Mouse (Mus musculus) neural tube, embryonic 12.5 days (tissue): Measurements from ENCODE around the gene Vgf. TPM values are rescaled to one million over a fixed set of nuclear protein-coding genes. Genes with fewer than 3 reads are reported as not detected.

Experiments used
- ATAC-seq: fragments of 200-750 bp; cut with Nextera tagmentation; 2 replicates; pipeline ENCODE4 v1.8.0; 2017; ENCODE audit warnings: low read depth, mild to moderate bottlenecking, moderate TSS enrichment, moderate library complexity; ENCODE audit not compliant: low FRiP score
- H3K27ac ChIP-seq: fragments of 300-500 bp; sonication (generic); 2 replicates; pipeline ENCODE4 v1.5.1; 2016
- H3K27me3 ChIP-seq: fragments of 300-500 bp; sonication (generic); replicated peaks from 2 replicates; pipeline ENCODE4 v1.6.1; 2016; ENCODE audit warnings: mild to moderate bottlenecking
- H3K36me3 ChIP-seq: fragments of 300-500 bp; sonication (generic); 2 replicates; pipeline ENCODE4 v1.6.1; 2016; ENCODE audit warnings: mild to moderate bottlenecking
- H3K4me1 ChIP-seq: fragments of 300-500 bp; sonication (generic); 2 replicates; pipeline ENCODE4 v1.6.1; 2016
- H3K4me2 ChIP-seq: fragments of 300-500 bp; sonication (generic); replicated peaks from 2 replicates; pipeline ENCODE4 v1.6.1; 2016; ENCODE audit warnings: mild to moderate bottlenecking
- H3K4me3 ChIP-seq: fragments of 300-500 bp; sonication (generic); 2 replicates; pipeline ENCODE4 v1.5.1; 2016
- H3K9ac ChIP-seq: fragments of 300-500 bp; sonication (generic); 2 replicates; pipeline ENCODE4 v1.6.1; 2016; ENCODE audit warnings: mild to moderate bottlenecking
- H3K9me3 ChIP-seq: fragments of 300-500 bp; sonication (generic); 2 replicates; pipeline ENCODE4 v1.6.1; 2016; ENCODE audit warnings: mild to moderate bottlenecking
- WGBS: fragments of 180-500 bp; shearing (Covaris S2); methylation state at CpG from one replicate; pipeline ENCODE4 v1.1.7; 2016; 5-methylcytosine and 5-hydroxymethylcytosine counted together
- polyA plus RNA-seq: library from polyadenylated mRNA; unstranded; fragments of >200 nt; fragmentation: Nextera tagmentation; extraction: Ambion mirVana; gene quantifications from 2 replicates; pipeline ENCODE4 v1.2.1, GENCODE M21; 2016

Vgf gene
- polyA plus RNA-seq, 1 experiment from 2014 or later: 4.5 TPM

DNA sequence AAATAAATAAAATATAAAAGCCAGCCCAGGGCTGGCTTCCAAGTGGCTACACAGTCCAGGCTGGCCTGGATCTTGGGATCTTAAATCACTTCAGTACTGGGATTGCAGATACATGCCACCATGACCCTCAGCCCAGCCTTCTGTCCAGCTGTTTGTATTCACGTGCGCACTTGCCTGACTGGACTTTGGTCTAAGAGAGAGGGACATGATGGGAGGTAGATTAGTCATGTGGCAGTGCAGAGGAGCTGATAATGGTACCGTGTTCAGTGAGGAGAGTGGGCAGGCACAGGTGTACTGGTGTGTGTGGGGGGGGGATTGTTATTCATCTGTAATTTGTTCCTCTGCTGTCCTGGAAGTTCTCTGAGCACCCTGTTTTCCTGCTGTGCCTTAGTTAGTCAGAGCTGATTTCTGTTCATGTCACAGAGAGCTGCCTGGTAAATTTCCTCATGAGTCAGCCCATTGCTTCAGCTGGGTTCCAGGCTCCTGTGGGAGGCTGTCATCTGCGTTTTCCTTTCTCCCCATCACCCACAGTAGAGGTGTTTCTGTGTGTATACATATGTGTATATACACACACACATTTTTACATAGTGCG lies 25.8 kb downstream of the Vgf start:
- ATAC-seq: no peak
- no peaks in the 10 kb centered on the region for H3K36me3 ChIP-seq
- 85% methylated on average over 5 of the region's 5 CpGs for WGBS
- H3K27ac ChIP-seq: no peak overlapping the region
- no peak overlapping the region for H3K9ac ChIP-seq
- H3K4me1 ChIP-seq: no peaks in the 10 kb centered on the region
- no peaks in the 10 kb centered on the region for H3K27me3 ChIP-seq
- H3K4me3 ChIP-seq: no peak overlapping the region
- no peaks in the 10 kb centered on the region for H3K9me3 ChIP-seq
- no peak overlapping the region for H3K4me2 ChIP-seq

DNA sequence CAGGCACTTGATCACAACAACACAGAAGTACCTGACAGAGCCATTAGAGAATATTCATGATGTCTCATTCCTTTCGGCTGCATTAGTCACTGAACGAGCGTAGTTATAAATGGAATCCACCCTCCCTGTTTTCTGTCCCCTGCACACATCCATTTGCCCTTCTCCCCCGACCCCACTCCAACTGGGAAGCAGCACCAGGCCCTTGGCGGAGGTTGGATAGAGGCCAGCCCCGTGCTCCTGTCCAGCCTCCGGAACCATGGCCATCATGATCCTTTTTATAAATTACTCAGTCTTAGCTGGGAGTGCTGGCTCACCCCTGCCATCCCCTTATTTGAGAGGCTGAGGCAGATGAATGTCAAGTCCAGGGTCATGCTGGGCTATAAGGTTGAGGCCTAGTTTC lies 28.1 kb downstream of the Vgf start:
- H3K9me3 ChIP-seq: no peaks in the 10 kb centered on the region
- 89% methylated on average over 7 of the region's 7 CpGs for WGBS
- no peaks in the 10 kb centered on the region for H3K27me3 ChIP-seq
- no peaks in the 10 kb centered on the region for H3K36me3 ChIP-seq
- no peak for ATAC-seq
- H3K27ac ChIP-seq: no peak overlapping the region
- no peak overlapping the region for H3K4me2 ChIP-seq
- H3K4me3 ChIP-seq: no peak overlapping the region
- H3K9ac ChIP-seq: no peak overlapping the region
- H3K4me1 ChIP-seq: no peaks in the 10 kb centered on the region

DNA sequence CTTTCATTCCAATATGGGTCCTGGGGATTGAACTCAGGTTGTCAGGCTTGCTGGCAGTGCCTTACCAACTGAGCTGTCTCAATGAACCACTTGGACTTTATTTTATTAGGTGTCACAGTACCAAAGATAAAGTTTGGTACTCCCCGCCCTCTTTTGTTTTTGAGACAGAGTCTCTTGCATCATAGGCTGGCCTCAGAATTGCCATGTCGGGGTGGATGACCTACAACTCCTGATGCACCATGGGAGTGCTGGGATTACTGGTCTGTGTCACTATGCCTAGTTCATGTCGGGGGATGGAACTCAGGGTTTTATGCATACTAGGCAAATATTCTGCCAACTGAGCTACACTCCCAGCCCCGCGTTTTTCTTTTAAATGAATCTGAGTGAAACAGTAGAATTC lies 28.7 kb downstream of the Vgf start:
- no peak for ATAC-seq
- H3K36me3 ChIP-seq: no peaks in the 10 kb centered on the region
- H3K9ac ChIP-seq: no peak overlapping the region
- no peaks in the 10 kb centered on the region for H3K9me3 ChIP-seq
- H3K4me1 ChIP-seq: no peaks in the 10 kb centered on the region
- H3K4me2 ChIP-seq: no peak overlapping the region
- no peak overlapping the region for H3K27ac ChIP-seq
- 87% methylated on average over 5 of the region's 5 CpGs for WGBS
- no peak overlapping the region for H3K4me3 ChIP-seq
- H3K27me3 ChIP-seq: no peaks in the 10 kb centered on the region

DNA sequence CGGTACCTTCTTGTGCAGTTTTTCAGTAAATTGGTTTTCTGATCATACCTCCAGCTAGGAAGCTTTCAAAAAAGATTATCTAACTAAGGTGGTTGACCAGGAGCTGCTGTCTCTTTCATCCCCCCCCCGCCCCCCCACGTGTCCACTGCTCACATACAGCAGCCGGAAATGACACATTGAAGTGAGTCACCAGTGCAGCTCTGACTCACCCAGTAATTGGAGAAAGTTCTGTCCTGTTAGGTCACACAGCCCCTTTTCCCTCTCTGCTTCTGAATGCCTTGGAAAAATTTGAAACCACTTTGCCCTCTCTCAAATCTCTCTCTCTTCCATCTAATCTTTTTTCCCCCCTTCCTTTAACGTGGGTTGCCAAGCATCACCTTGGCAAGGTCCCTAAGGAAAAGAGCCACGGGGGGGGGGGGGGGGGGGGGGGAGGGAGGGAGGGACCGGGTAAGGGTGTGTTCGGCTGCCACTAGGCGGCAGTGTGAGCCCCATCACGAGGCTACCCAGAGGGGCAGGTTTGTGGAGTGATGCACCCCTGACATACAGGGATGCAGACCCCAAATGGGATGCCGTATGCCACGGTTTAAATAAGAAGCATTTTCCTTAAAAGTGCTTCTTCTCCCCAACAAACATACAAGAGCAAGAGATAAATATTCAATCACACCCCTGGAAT lies 35.8 kb downstream of the Vgf start:
- Histone ChIP-seq H3K4me2 (no peak overlapping the region), H3K9ac (no peak overlapping the region), H3K27ac (no peak overlapping the region), H3K4me3 (no peak overlapping the region), H3K36me3 (no peaks in the 10 kb centered on the region), H3K9me3 (no peaks in the 10 kb centered on the region), H3K27me3 (no peaks in the 10 kb centered on the region), H3K4me1 (no peaks in the 10 kb centered on the region)
- ATAC-seq: no peak
- 28% methylated on average over 11 of the region's 12 CpGs for WGBS

DNA sequence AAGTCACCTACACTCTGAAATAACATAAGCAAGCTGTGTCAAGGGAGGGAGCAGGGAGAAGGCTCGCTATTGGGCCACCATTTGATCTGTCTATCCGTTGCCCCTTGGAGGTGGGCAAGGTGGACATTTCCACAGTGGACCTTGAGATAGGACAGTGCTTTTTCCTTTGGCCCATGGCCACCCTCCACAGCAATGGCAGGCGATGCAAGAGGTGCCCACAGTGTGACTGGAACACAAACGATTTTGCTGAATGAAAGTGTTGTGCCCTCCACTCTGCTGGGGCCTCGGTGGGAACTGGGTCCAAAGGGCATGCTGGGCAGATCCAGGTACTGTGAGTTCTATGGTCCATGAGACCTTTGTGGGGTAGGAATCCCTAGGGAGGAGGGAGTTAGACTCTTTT lies 36.4 kb downstream of the Vgf start:
- Histone ChIP-seq H3K27me3 (no peaks in the 10 kb centered on the region), H3K9me3 (no peaks in the 10 kb centered on the region), H3K9ac (no peak overlapping the region), H3K36me3 (no peaks in the 10 kb centered on the region), H3K27ac (no peak overlapping the region), H3K4me1 (no peaks in the 10 kb centered on the region), H3K4me2 (no peak overlapping the region), H3K4me3 (no peak overlapping the region)
- no peak for ATAC-seq
- WGBS: 91% methylated on average over 5 of the region's 5 CpGs

DNA sequence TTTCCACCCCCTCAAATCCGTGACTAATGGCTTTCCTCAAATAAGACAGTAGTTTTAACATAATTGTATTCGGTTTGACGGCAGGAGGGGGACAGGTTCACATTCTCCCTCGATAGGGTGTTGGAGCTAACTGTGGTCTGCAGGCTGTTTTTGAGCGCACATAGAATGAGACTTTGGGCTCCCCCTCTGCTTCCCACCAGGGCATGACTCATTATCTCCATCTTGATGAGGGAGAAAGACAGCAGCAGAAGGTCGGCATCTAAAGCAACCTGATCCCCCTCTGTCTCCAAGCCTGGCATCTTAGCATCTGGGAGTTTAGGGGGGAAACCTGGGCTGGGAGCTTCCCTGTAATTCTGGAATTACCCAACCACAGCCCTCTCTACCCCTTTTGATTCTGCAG lies 39.3 kb downstream of the Vgf start:
- Histone ChIP-seq H3K9me3 (no peaks in the 10 kb centered on the region), H3K27ac (no peak overlapping the region), H3K9ac (no peak overlapping the region), H3K4me2 (no peak overlapping the region), H3K36me3 (no peaks in the 10 kb centered on the region), H3K4me3 (no peak overlapping the region), H3K27me3 (no peaks in the 10 kb centered on the region), H3K4me1 (no peaks in the 10 kb centered on the region)
- no peak for ATAC-seq
- WGBS: 70% methylated on average over 6 of the region's 6 CpGs

DNA sequence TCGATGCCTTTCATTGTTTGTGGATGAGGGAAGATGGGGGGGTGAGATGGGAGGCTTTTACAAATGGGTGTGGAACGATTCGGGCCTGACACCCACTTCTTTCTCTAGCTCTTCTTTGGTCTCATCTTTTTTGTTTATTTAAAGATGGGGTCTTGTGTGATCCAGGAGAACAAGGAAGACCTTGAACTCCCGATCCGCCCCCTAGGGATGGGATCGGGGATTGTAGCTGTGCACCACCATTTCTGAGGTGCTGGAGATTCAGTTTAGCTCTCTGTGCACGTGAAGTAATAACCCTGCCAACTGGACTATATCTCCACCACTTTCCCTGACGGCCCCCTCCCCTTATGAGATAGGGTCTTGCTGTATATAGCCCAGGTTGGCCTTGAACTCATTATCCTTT lies 39.7 kb downstream of the Vgf start:
- no peak for ATAC-seq
- Histone ChIP-seq H3K9ac (no peak overlapping the region), H3K27me3 (no peaks in the 10 kb centered on the region), H3K27ac (no peak overlapping the region), H3K4me2 (no peak overlapping the region), H3K9me3 (no peaks in the 10 kb centered on the region), H3K36me3 (no peaks in the 10 kb centered on the region), H3K4me1 (no peaks in the 10 kb centered on the region), H3K4me3 (no peak overlapping the region)
- WGBS: 82% methylated on average over 8 of the region's 8 CpGs

DNA sequence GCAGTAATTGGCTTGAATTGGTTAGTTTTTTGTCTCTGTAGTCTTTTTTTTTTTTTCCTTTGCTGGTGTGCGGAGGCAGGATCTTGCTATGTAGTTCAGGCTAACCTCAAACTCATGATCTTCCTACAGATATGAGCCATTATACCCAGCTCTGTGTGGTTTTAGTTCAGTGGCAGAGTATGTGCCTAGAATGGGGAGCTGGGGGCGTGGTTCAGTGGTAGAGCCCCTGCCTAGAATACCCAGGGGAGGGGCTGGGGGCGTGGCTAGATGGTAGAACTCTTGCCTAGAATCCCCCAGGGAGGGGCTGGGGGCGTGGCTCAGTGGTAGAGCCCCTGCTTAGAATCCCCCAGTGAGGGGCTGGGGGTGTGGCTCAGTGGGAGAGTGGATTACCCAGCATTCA lies 42.5 kb downstream of the Vgf start:
- 0 out of 2 replicates have a peak, but pooled peaks cover 6% of the 10 kb centered on the region for H3K4me1 ChIP-seq

DNA sequence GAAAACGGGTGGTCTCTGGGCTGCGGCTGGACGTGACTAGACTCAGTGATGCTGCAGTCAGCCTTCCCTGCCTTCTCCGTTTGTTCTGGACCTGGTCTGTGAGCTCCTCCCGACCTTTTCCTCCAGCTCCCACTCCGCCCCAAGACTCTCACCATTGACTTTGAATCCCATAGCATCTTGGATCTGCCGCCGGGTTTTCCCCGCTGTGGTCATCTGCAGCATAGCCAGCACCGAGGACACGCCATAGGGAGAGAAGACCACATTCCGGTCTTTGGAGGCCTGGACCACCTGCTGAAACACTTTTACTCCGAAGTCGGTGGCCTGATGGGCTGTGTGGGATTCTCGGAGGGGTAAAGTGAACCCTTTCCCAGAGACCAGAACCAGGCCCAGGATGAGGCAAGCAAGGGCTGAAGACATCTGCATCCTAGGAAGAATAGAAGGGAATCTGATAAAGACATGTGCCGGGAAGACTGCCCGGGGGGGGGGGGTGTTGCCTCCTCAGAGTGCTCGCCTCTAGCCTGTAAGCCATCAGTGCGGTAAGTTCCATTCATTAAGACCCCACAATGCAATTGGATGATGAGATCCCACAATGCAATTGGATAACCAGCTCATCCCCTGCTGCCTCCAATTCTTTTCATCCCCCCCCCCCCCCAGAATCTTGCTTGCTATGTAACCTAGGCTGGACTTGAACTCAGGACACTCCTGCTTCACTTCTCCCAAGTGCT lies 44.9 kb downstream of the Vgf start:
- Histone ChIP-seq H3K27ac (no peak overlapping the region), H3K4me3 (no peak overlapping the region), H3K27me3 (no peaks in the 10 kb centered on the region), H3K9ac (no peak overlapping the region), H3K36me3 (no peaks in the 10 kb centered on the region), H3K9me3 (no peaks in the 10 kb centered on the region), H3K4me2 (no peak overlapping the region), H3K4me1 (0 out of 2 replicates have a peak, but pooled peaks cover 6% of the 10 kb centered on the region)
- ATAC-seq: no peak
- 88% methylated on average over 19 of the region's 19 CpGs for WGBS

More for the DNA sequence above, 42.5 kb downstream of the Vgf start:
- no peak overlapping the region for H3K27ac ChIP-seq
- H3K4me3 ChIP-seq: no peak overlapping the region
- 71% methylated on average over 4 of the region's 4 CpGs for WGBS
- no peaks in the 10 kb centered on the region for H3K27me3 ChIP-seq
- H3K9ac ChIP-seq: no peak overlapping the region
- no peak overlapping the region for H3K4me2 ChIP-seq
- H3K9me3 ChIP-seq: no peaks in the 10 kb centered on the region
- ATAC-seq: no peak
- H3K36me3 ChIP-seq: no peaks in the 10 kb centered on the region

DNA sequence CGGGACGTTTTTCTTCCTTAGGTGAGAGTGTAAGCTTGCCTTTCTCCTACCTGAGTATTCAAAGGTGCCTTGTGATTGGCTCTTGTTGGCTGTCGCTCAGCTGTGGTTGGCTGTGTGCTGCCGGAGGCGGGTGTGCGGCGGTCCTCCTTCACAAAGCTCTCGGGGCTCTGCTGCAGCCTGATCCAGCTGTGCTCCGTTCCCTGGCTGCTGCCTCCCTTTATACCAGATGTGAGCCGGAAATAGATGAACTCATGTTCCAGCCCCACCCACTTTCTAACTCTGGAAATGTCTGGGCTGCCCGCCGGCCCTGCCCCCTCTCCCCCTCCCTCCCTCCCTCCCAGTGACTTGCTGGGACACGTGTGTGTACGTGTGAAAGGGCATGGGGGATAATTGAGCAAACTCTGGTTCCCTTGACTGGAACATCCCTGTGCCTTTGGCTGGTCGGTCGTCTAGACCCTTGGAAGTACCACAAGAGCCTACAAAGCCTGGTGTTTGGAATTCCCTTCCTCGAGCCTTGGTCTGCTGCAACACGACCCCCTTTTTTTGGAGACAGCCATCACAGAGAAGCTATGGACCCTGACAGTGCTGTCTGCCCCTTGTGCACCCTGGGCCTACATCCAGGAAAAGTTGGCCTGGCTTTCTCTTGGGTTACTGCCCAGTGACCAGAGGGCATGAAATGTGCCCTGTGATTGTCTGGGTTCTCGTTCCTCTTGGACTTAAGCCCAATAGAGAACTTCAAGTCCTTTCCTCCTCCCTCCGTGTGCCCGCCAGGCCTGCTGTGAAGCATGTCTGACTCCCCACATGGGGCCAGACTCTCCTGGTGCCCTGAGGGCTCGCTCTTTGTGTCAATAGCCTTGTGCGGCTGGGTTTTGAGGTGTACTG lies 46.1 kb downstream of the Vgf start, which contains the start of gene Serpine1:
Serpine1 (minus strand) TSS at position 190 of the 882 bp plus-strand sequence.
- 0 out of 2 replicates have a peak, but pooled peaks have one; percentile 48 for ATAC-seq
- 23% methylated on average over 23 of the region's 23 CpGs for WGBS
- Histone ChIP-seq H3K4me3 (peak within 1 kb of the TSS; percentile 18; the same call in 1 of the 2 replicates), H3K9me3 (no peaks in the 10 kb centered on the region), H3K4me1 (0 out of 2 replicates have a peak, but pooled peaks cover 6% of the 10 kb centered on the region), H3K27me3 (no peaks in the 10 kb centered on the region), H3K36me3 (no peaks in the 10 kb centered on the region), H3K4me2 (peak within 1 kb of the TSS; percentile 51), H3K9ac (peak within 1 kb of the TSS; percentile 33; the same call in 1 of the 2 replicates), H3K27ac (no peak within 1 kb of the TSS)

DNA sequence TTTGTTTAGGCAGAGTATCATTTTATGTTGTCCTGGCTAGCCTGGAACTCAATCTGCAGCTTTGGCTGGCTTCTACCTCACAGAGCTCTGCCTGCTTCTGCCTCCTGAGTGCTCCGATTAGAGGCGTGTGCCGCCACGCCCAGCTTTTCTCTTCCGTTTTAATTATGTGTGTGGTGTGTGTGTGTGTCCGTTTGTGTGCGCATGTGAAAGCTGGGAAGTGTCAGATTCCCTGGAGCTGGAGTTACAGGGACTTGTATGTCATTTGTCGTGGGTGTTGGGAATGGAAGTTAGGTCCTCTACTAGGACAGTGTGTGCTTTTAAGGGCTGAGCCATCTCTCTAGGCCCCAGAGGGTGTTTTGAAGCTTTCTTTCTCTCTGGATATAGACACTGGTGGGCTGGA lies 46.9 kb downstream of the Vgf start:
- H3K27me3 ChIP-seq: no peaks in the 10 kb centered on the region
- whole genome bisulfite sequencing: 94% methylated on average over 8 of the region's 8 CpGs
- no peak for ATAC-seq
- 0 out of 2 replicates have a peak, but pooled peaks cover 6% of the 10 kb centered on the region for H3K4me1 ChIP-seq
- H3K9me3 ChIP-seq: no peaks in the 10 kb centered on the region
- no peak overlapping the region for H3K4me3 ChIP-seq
- H3K9ac ChIP-seq: no peak overlapping the region
- H3K36me3 ChIP-seq: no peaks in the 10 kb centered on the region
- H3K27ac ChIP-seq: no peak overlapping the region
- no peak overlapping the region for H3K4me2 ChIP-seq
